Mouse (Mus musculus) kidney, adult 2 months (tissue): ENCODE data around the gene Gm49320. TPM values are rescaled to one million over a fixed set of nuclear protein-coding genes. Genes with fewer than 3 reads are reported as not detected.

Source experiments
- DNase-seq: peaks from one replicate; pipeline ENCODE4 v3.0.0; 2021
- H3K27ac ChIP-seq: fragments of 200-500 bp; 2 replicates; pipeline ENCODE4 v1.5.1; 2012; ENCODE audit warnings: low read depth, low read length, control low read depth, inconsistent platforms; ENCODE audit not compliant: insufficient read depth
- H3K27me3 ChIP-seq: fragments of 200-500 bp; replicated peaks from 2 replicates; pipeline ENCODE4 v1.6.1; 2012; ENCODE audit warnings: mild to moderate bottlenecking, moderate library complexity, low read length, inconsistent platforms; ENCODE audit not compliant: control insufficient read depth, insufficient read depth
- H3K36me3 ChIP-seq: fragments of 200-500 bp; 2 replicates; pipeline ENCODE4 v1.6.1; 2012; ENCODE audit warnings: mild to moderate bottlenecking, moderate library complexity, low read length, inconsistent platforms; ENCODE audit not compliant: control insufficient read depth, insufficient read depth
- H3K4me1 ChIP-seq: fragments of 200-500 bp; 2 replicates; pipeline ENCODE4 v1.6.1; 2011; ENCODE audit warnings: low read length; ENCODE audit not compliant: control insufficient read depth, insufficient read depth
- H3K4me3 ChIP-seq: fragments of 200-500 bp; 2 replicates; pipeline ENCODE4 v1.5.1; 2011; ENCODE audit warnings: mild to moderate bottlenecking, low read depth, low read length, control low read depth; ENCODE audit not compliant: insufficient read depth
- CTCF ChIP-seq: fragments of 200-500 bp; conservative IDR thresholded peaks from 2 replicates; pipeline ENCODE4 v1.5.1; 2011; ENCODE audit warnings: low read depth, mild to moderate bottlenecking, control low read depth, low read length, moderate library complexity, mixed read lengths; ENCODE audit not compliant: insufficient read depth, insufficient read length
- POLR2A ChIP-seq: fragments of 200-500 bp; IDR thresholded peaks from one replicate; pipeline ENCODE4 v1.6.1; 2011; ENCODE audit warnings: low read depth, low read length, control low read depth
- WGBS: fragments of 180-500 bp; shearing (Covaris S2); methylation state at CpG from one replicate; pipeline ENCODE4 v1.1.7; 2018; 5-methylcytosine and 5-hydroxymethylcytosine counted together
- polyA plus RNA-seq: library from polyadenylated mRNA; depleted of rRNA; stranded (reverse); fragments of >200 nt; gene quantifications from 2 replicates; pipeline ENCODE4 v1.2.3, GENCODE M21; 2012; rRNA removed

The Gm49320 gene
- 1.3 and 3.3 TPM in 2 replicates for polyA plus RNA-seq

DNA sequence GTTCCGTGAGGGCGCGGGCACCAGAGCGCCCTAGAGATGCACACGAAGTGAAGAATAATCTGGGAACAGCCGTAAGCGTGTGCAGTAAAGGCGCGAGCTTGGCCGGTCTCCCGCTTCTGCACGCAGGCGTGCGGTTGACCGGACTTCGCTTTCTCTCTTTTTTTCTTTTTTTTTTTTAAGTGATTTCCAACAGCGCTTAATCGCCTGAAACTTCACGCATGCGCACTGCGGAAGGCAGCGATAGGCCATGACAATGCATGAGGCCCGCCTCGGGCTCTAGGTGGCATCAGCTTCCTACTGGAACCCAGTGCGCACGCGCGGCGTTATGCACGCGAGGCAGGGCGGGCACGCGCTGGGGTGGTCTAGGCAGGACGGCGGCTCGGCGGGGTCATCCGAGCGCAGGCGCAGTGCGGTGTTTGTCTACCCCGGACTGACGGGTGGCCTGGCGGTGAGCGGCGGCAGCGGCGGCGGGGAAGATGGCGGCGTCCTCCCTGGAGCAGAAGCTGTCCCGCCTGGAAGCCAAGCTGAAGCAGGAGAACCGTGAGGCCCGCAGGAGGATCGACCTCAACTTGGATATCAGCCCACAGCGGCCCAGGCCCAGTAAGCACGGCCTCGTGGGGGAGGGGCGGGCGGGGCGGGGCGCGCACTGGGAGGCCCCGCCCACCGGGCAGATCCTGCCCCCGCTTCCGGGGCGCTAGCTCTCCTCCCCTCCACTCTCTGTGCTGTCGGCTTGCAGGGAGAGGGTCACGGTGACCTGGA is at the start of gene Gm49320, which contains the start of gene Map2k7:
Gene Gm49320 (plus strand): TSS at position 432 of the 759 bp plus-strand sequence.
Gene Map2k7 (plus strand): TSS at position 307 of the 759 bp plus-strand sequence.
- H3K4me1 ChIP-seq: peaks cover 15% of the 10 kb centered on the region
- peak within 1 kb of the TSS; percentile 91 for H3K27ac ChIP-seq
- H3K4me3 ChIP-seq: peak within 1 kb of the TSS; percentile 65
- no peaks in the 10 kb centered on the region for H3K27me3 ChIP-seq
- whole genome bisulfite sequencing: under 1% methylated on average over 69 of the region's 71 CpGs
- peak; percentile 100 for DNase-seq
- peak; percentile 12 for TF ChIP-seq POLR2A
- TF ChIP-seq CTCF: peak; percentile 39
- H3K36me3 ChIP-seq: no peaks in the 10 kb centered on the region

DNA sequence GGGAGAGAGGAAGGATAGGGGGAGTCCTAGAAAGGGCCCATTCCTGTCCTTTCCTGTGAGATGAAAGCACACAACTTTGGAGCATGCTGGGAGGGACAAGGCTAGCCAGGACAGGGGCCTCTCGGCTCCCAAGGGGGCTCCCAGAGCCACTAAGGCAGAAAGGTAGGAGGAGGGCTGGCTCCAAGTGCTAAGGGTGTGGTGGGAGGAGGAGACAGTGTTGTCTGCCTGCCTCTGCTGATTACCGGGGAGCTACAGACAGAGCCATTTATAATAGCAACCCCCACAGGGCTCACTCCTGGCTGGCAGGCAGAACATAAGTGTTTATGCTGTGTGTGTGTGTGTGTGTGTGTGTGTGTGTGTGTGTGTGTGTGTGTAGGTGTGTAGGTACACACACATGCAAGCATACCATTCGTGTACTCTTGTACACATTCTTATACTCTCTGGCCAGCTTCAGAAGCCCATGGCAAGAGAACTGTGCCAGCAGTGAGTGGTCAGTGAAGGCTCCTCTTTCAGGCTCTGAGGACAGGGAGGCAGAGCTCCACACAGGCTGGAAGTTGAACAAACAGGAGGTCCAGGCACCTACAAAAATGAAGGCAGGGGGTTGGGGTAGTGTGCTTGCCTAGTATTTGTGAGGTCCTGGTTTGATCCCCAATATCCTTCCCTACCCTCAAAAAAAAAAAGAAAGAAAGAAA is 49.5 kb upstream of the Gm49320 start:
- TF ChIP-seq CTCF: no peak
- no peak for TF ChIP-seq POLR2A
- H3K36me3 ChIP-seq: peaks cover 2% of the 10 kb centered on the region; the same call in 1 of the 2 replicates
- DNase-seq: no peak
- H3K4me1 ChIP-seq: 0 out of 2 replicates have a peak, but pooled peaks cover 3% of the 10 kb centered on the region
- H3K27ac ChIP-seq: no peak overlapping the region
- H3K4me3 ChIP-seq: no peak overlapping the region
- H3K27me3 ChIP-seq: no peaks in the 10 kb centered on the region
- WGBS: 45% methylated on average over 3 of the region's 3 CpGs

DNA sequence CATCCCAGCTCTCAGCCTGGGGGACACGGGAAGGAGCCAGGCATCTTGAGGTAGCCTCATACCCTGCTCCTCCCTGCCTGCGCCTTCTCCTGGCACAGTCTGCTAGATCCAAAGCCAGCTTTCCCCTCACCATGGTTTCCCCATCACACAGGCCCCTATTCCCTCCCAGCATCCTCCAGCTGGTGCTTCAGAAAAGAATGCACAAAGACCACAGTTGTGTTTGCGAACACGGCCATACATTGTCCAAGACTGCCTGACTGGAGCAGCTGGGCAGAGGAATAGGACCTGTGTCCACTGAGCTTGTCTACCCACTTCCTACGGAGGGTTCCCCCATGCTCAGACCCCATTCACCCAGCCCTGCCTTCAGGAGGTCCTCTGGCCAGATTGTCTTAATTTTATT is 46.4 kb upstream of the Gm49320 start:
- Histone ChIP-seq H3K4me1 (0 out of 2 replicates have a peak, but pooled peaks cover 3% of the 10 kb centered on the region), H3K27me3 (no peaks in the 10 kb centered on the region), H3K4me3 (no peak overlapping the region), H3K36me3 (no peaks in the 10 kb centered on the region), H3K27ac (no peak overlapping the region)
- DNase-seq: no peak
- TF ChIP-seq POLR2A (no peak), CTCF (no peak)
- WGBS: 80% methylated on average over 5 of the region's 5 CpGs

DNA sequence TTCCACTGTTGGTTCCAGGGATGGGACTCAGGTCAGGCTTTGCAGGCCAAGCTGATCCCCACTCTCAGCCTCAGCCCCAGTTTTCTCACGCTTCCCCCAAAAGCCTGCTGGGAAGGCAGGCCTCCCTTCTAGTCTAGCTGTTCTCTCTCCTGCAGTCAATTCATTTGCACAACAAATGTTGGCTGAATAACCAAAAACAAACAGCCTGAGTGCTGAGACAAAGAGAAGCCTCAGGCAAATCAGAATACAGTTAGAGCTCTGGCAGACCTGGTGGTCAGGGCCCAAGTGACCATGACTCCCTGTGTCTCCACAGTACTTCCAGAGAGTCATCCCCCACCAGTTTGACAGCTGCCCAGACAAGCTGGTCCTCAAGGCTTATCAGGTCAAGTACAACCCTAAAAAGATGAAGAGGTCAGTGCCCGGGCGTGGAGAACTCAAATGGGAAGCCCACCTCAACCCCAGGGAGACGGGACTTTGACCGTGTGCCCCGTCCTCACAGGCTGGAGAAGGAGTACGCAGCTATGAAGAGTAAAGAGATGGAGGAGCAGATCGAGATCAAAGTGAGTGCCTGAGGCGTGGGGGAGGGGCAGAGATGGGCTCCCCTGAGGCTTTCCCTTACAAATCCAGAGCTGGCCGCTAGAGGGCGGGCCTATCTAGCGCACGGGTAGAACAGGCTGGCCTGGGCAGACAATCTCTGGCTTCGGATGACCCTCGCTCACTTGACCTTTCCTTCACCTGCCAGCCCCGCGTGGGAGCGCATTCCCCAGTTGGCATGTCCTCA is 45.7 kb upstream of the Gm49320 start:
- Histone ChIP-seq H3K27ac (no peak overlapping the region), H3K4me3 (no peak overlapping the region; the same call in 1 of the 2 replicates), H3K27me3 (no peaks in the 10 kb centered on the region), H3K36me3 (no peaks in the 10 kb centered on the region), H3K4me1 (0 out of 2 replicates have a peak, but pooled peaks cover 3% of the 10 kb centered on the region)
- WGBS: 16% methylated on average over 18 of the region's 18 CpGs
- peak; percentile 88 for DNase-seq
- no peak for TF ChIP-seq POLR2A
- TF ChIP-seq CTCF: peak; percentile 84

DNA sequence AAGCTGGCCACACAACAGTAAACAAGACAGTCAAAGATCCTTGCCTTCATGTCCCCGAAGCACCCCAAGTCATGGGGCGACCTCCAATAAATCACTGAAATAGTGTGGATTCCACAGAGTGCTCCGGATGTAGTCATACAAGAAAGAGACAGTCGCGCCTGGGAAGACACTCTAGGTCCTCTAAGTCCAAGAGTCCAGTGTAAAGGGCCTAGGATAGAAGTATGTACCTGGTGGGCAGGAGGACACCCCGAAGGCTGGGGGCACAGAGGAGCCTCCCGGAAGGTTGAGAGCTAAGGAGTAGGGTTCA is 45.1 kb upstream of the Gm49320 start:
- H3K4me3 ChIP-seq: no peak overlapping the region; the same call in 1 of the 2 replicates
- 39% methylated on average over 7 of the region's 7 CpGs for WGBS
- TF ChIP-seq CTCF (no peak), POLR2A (no peak)
- 0 out of 2 replicates have a peak, but pooled peaks cover 3% of the 10 kb centered on the region for H3K4me1 ChIP-seq
- no peak overlapping the region for H3K27ac ChIP-seq
- H3K27me3 ChIP-seq: no peaks in the 10 kb centered on the region
- no peaks in the 10 kb centered on the region for H3K36me3 ChIP-seq
- no peak for DNase-seq

DNA sequence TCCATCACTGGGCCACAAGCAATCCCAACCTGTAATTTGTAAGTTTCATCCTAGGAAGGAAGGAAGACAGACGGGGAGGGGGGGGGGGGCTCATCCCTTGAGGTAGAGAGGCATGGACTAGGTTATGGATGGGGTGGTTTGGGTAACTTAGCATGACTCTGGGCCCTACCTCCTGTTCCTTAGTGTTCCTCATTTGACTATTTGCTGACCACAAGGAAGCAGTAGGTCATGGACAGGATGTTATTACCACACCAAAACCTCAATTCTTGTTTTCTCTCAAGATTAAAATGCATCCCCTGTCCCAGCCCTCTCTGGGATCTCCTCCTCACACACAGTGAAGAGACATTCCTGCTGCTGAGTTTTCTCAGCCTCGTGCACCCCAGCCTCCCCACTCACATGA is 37.3 kb upstream of the Gm49320 start:
- TF ChIP-seq POLR2A (no peak), CTCF (no peak)
- no peaks in the 10 kb centered on the region for H3K36me3 ChIP-seq
- no peak for DNase-seq
- H3K27me3 ChIP-seq: no peaks in the 10 kb centered on the region
- WGBS: 80% methylated on average over 2 of the region's 2 CpGs
- no peak overlapping the region for H3K27ac ChIP-seq
- no peaks in the 10 kb centered on the region for H3K4me1 ChIP-seq
- no peak overlapping the region for H3K4me3 ChIP-seq
